Mouse (Mus musculus) hindbrain, embryonic 14.5 days (tissue): ENCODE measurements around the gene Sh3bp2. TPM values are rescaled to one million over a fixed set of nuclear protein-coding genes. Genes with fewer than 3 reads are reported as not detected.
A peak's percentile ranks its signal among the peaks of the same experiment; 100 is the strongest.
"Not testable (repeated sequence)": the region's sequence is repeated elsewhere in the genome, so short reads cannot be mapped to it uniquely, and the experiment has no call there.

ENCODE experiments used
- ATAC-seq: fragments of 200-750 bp; cut with Nextera tagmentation; 2 replicates; pipeline ENCODE4 v1.8.0; 2017; ENCODE audit warnings: moderate number of reproducible peaks, mild to moderate bottlenecking, moderate TSS enrichment, moderate library complexity; ENCODE audit not compliant: low FRiP score
- DNase-seq: peaks from one replicate; pipeline ENCODE4 v3.0.0-alpha.2; 2015; ENCODE audit warnings: low spot score
- H3K27ac ChIP-seq: fragments of 300-500 bp; sonication (generic); 2 replicates; pipeline ENCODE4 v1.5.1; 2014; ENCODE audit warnings: mild to moderate bottlenecking, moderate library complexity
- H3K27me3 ChIP-seq: fragments of 300-500 bp; sonication (generic); 2 replicates; pipeline ENCODE4 v1.6.1; 2014; ENCODE audit warnings: mild to moderate bottlenecking, low read length, mixed read lengths; ENCODE audit not compliant: control insufficient read depth, insufficient read depth
- H3K36me3 ChIP-seq: fragments of 300-500 bp; sonication (generic); replicated peaks from 2 replicates; pipeline ENCODE4 v1.6.1; 2014; ENCODE audit not compliant: control insufficient read depth, insufficient read depth
- H3K4me1 ChIP-seq: fragments of 300-500 bp; sonication (generic); replicated peaks from 2 replicates; pipeline ENCODE4 v1.6.1; 2014; ENCODE audit warnings: antibody characterized with exemption, low read length, mixed read lengths; ENCODE audit not compliant: control insufficient read depth, insufficient read depth
- H3K4me2 ChIP-seq: fragments of 300-500 bp; sonication (generic); replicated peaks from 2 replicates; pipeline ENCODE4 v1.6.1; 2014; ENCODE audit warnings: mild to moderate bottlenecking, moderate library complexity
- H3K4me3 ChIP-seq: fragments of 300-500 bp; sonication (generic); replicated peaks from 2 replicates; pipeline ENCODE4 v1.5.1; 2014; ENCODE audit warnings: mild to moderate bottlenecking, low read length
- H3K9ac ChIP-seq: fragments of 300-500 bp; sonication (generic); 2 replicates; pipeline ENCODE4 v1.6.1; 2014
- H3K9me3 ChIP-seq: fragments of 300-500 bp; sonication (generic); 2 replicates; pipeline ENCODE4 v1.6.1; 2016; ENCODE audit warnings: low read length; ENCODE audit not compliant: control insufficient read depth
- WGBS: fragments of 180-500 bp; shearing (Covaris S2); extraction: QIAGEN DNeasy Blood & Tissue Kit; methylation state at CpG from one replicate; pipeline ENCODE4 v1.1.7; 2014; 5-methylcytosine and 5-hydroxymethylcytosine counted together
- polyA plus RNA-seq: library from polyadenylated mRNA; unstranded; fragments of >200 nt; fragmentation: Nextera tagmentation; extraction: Ambion mirVana; gene quantifications from 2 replicates; pipeline ENCODE4 v1.2.1, GENCODE M21; 2014

The Sh3bp2 gene
- polyA plus RNA-seq, 1 experiment from 2014 or later, result 18.7 TPM

DNA sequence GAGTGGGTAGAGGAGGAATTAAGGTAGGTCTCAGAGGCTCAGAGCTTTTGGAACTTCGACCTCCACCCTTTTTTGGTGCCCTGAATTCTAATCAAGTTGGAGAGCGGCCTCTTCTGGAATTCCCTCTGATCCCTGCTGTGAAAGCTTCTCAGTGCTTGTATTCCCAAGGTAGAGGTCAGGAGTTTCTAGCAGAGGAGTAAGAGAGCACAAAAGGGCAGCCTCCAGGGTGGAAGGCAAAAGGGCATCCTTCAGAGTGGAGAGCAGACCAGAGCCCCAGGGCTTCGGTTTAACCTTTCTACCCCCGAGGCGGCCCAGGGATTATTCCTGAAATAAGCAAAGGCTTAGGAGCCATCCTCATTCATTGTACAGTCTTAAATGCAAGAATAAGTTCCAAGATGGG, 64.4 kb downstream of the Sh3bp2 start:
- Histone ChIP-seq H3K9ac (no peak overlapping the region), H3K27ac (no peak overlapping the region; the same call in 1 of the 2 replicates), H3K27me3 (no peaks in the 10 kb centered on the region), H3K36me3 (no peaks in the 10 kb centered on the region), H3K9me3 (no peaks in the 10 kb centered on the region), H3K4me3 (no peak overlapping the region), H3K4me1 (peaks cover 4% of the 10 kb centered on the region; the same call in 1 of the 2 replicates), H3K4me2 (no peak overlapping the region)
- ATAC-seq (no peak), DNase-seq (no peak)
- WGBS, result 14% methylated on average over 5 of the region's 5 CpGs

DNA sequence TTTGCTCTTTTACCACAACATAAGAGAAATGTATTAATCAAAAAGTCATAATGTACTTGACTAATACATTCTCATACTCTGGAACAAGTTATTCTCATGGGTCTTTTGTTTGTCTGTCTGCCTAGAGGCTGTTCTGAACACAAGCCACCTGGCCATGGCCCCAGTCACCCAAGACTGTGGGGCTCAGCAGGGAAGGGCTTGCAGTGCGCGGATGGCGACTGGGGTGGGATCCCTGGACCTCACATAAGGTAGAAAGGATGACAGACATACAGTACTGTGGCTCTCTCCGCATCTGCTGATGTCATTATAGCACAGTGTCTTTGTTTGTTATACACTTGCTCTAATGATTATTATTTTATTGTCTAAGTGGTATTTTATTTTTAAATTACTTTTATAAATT, 65.1 kb downstream of the Sh3bp2 start:
- no peak for DNase-seq
- Histone ChIP-seq H3K4me2 (no peak overlapping the region), H3K9ac (no peak overlapping the region), H3K4me1 (peaks cover 4% of the 10 kb centered on the region; the same call in 1 of the 2 replicates), H3K27me3 (no peaks in the 10 kb centered on the region), H3K9me3 (no peaks in the 10 kb centered on the region), H3K36me3 (no peaks in the 10 kb centered on the region), H3K4me3 (no peak overlapping the region), H3K27ac (no peak overlapping the region)
- WGBS, result 39% methylated on average over 4 of the region's 4 CpGs
- ATAC-seq, result no peak

- peaks cover under 1% of the 10 kb centered on the region; the same call in 1 of the 2 replicates for H3K4me1 ChIP-seq
- no peaks in the 10 kb centered on the region for H3K36me3 ChIP-seq
- no peak overlapping the region for H3K9ac ChIP-seq
- no peaks in the 10 kb centered on the region for H3K27me3 ChIP-seq
- H3K4me2 ChIP-seq, result no peak overlapping the region
- peak; percentile 32 for DNase-seq
- H3K9me3 ChIP-seq, result no peaks in the 10 kb centered on the region
- no peak overlapping the region for H3K4me3 ChIP-seq
- no peak overlapping the region for H3K27ac ChIP-seq
- ATAC-seq, result no peak; the same call in 1 of the 2 replicates
- 23% methylated on average over 5 of the region's 5 CpGs for WGBS
These were observed 65.9 kb downstream of the Sh3bp2 start for GRCm38 (mm10) chr5:34591388-34592004.

GRCm38 (mm10) chr5:34592224-34592623, 66.6 kb downstream of the Sh3bp2 start:
- WGBS, result 82% methylated on average over 5 of the region's 5 CpGs
- not testable (repeated sequence) for H3K27ac ChIP-seq, ATAC-seq, H3K27me3 ChIP-seq, H3K4me3 ChIP-seq, DNase-seq, H3K4me2 ChIP-seq, H3K9ac ChIP-seq, H3K9me3 ChIP-seq, H3K36me3 ChIP-seq, H3K4me1 ChIP-seq

DNA sequence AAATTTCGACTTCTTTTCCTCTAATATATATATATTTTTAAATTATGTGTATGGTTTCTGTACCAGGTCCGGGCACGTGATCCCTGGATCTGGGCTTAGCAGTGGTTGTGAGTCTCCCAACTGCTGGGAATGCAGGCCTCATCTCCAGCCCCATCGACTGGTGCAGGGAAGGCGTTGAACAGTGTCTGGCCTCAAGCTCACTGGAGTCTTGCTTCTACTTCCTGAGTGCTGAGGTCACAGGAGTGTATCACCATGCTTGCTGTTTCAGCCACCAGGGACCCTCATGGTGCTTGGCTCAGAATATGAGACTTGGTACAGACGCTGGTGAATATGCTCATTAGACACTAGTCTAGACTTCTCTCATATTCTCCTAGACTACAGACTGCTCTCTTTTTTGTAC, 67.0 kb downstream of the Sh3bp2 start:
- Histone ChIP-seq H3K4me3 (no peak overlapping the region), H3K27ac (no peak overlapping the region), H3K36me3 (no peaks in the 10 kb centered on the region), H3K9me3 (no peaks in the 10 kb centered on the region), H3K4me1 (no peaks in the 10 kb centered on the region; the same call in 1 of the 2 replicates), H3K27me3 (no peaks in the 10 kb centered on the region), H3K4me2 (no peak overlapping the region), H3K9ac (no peak overlapping the region)
- 96% methylated on average over 6 of the region's 6 CpGs for WGBS
- no peak for ATAC-seq
- DNase-seq, result no peak

- H3K4me3 ChIP-seq, result no peak overlapping the region
- H3K4me1 ChIP-seq, result no peaks in the 10 kb centered on the region; the same call in 1 of the 2 replicates
- H3K4me2 ChIP-seq, result no peak overlapping the region
- no peak overlapping the region for H3K27ac ChIP-seq
- peaks cover 4% of the 10 kb centered on the region; the same call in 1 of the 2 replicates for H3K36me3 ChIP-seq
- H3K9me3 ChIP-seq, result no peaks in the 10 kb centered on the region
- H3K27me3 ChIP-seq, result no peaks in the 10 kb centered on the region
- DNase-seq (no peak), ATAC-seq (no peak)
- 96% methylated on average over 9 of the region's 9 CpGs for WGBS
- no peak overlapping the region for H3K9ac ChIP-seq
These were observed 67.6 kb downstream of the Sh3bp2 start for GRCm38 (mm10) chr5:34593202-34593727.

DNA sequence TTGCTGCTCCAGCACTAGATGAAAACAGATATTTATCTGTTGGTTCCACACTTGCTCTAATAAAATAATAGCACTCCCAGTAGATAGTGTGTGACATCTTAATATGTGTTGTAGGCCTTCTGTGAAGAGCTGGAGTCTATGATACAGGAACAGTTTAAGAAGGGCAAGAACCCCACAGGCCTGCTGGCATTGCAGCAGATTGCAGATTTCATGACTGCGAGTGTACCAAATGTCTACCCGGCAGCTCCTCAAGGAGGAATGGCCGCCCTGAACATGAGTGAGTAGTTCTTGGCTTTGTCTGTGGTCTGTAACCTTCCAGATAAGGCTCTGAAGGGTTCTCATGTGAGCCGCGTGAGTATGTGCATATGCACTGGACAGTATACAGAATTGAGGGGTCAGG, 78.9 kb downstream of the Sh3bp2 start:
- no peak for ATAC-seq
- no peak for DNase-seq
- Histone ChIP-seq H3K4me1 (no peaks in the 10 kb centered on the region), H3K27ac (no peak overlapping the region), H3K27me3 (no peaks in the 10 kb centered on the region), H3K9me3 (no peaks in the 10 kb centered on the region), H3K4me3 (no peak overlapping the region), H3K4me2 (no peak overlapping the region), H3K36me3 (peaks cover 81% of the 10 kb centered on the region), H3K9ac (no peak overlapping the region)
- WGBS, result 97% methylated on average over 5 of the region's 5 CpGs

- Histone ChIP-seq H3K9me3 (no peaks in the 10 kb centered on the region), H3K4me1 (no peaks in the 10 kb centered on the region), H3K4me2 (no peak overlapping the region), H3K4me3 (no peak overlapping the region), H3K27ac (no peak overlapping the region), H3K27me3 (no peaks in the 10 kb centered on the region), H3K9ac (no peak overlapping the region), H3K36me3 (peaks cover 82% of the 10 kb centered on the region)
- DNase-seq (no peak), ATAC-seq (no peak)
- WGBS, result 88% methylated on average over 8 of the region's 8 CpGs
These were observed 81.7 kb downstream of the Sh3bp2 start for GRCm38 (mm10) chr5:34607100-34607880.

GRCm38 (mm10) chr5:34608226-34608625, 82.6 kb downstream of the Sh3bp2 start:
- DNase-seq, result no peak
- ATAC-seq, result no peak
- H3K4me2 ChIP-seq, result no peak overlapping the region
- H3K27me3 ChIP-seq, result no peaks in the 10 kb centered on the region
- no peak overlapping the region for H3K4me3 ChIP-seq
- no peak overlapping the region for H3K27ac ChIP-seq
- H3K9ac ChIP-seq, result no peak overlapping the region
- no peaks in the 10 kb centered on the region for H3K9me3 ChIP-seq
- peaks cover 82% of the 10 kb centered on the region for H3K36me3 ChIP-seq
- H3K4me1 ChIP-seq, result no peaks in the 10 kb centered on the region
- WGBS, result 86% methylated on average over 3 of the region's 3 CpGs
